Mouse (Mus musculus) frontal cortex, adult 2 months (tissue): ENCODE measurements at regions not wholly inside any gene's neighbourhood (a gene's known extent, or its start where the extent isn't known, plus 50 kb on each side); places are given as distances from the start of the nearest gene placed in this dataset.

Source experiments
- DNase-seq, 2 experiments: peaks; one replicate each; pipeline ENCODE4 v3.0.0; 2022; ENCODE audit warnings: low spot score in 1 of 2; ENCODE audit errors: extremely low spot score in 1 of 2

DNA sequence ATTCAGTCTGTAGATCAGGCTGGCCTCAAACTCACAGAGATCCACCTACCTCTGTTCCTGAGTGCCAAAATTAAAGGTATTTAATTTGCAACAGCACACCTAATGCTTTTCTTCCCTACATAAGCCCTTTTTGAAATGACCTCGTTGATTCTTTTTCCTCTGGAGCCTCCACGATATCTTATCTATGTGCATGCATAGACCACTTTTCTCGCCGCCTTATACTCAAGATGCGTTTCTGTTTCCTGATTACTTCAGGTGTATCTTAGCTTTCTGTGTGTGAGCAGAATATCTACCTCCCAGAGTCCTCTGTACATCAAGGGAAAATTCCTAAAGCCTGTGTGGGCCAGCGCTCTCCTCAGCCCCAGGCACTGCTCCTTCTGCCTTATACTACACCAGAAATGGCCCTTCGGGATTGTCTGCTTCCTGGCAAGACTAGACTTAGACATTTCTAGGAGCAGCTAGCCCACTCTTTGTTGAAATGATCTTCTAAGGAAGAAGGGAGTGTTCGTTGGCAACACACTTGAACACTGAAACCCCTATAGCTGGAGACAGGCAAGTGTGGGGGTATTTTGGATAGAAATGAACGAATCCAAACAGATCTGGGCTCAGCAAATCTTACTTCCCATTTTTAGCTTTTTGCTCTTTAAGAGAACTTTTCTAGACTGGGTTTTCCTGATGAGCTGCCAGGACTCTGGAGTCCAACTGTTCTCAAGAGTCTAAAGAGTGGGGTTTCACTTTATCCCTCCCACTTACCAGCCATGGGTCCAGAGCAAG, 54.0 kb upstream of the Rbm15 start:
- DNase-seq: peak in 1 of 2 experiments; percentile 28

DNA sequence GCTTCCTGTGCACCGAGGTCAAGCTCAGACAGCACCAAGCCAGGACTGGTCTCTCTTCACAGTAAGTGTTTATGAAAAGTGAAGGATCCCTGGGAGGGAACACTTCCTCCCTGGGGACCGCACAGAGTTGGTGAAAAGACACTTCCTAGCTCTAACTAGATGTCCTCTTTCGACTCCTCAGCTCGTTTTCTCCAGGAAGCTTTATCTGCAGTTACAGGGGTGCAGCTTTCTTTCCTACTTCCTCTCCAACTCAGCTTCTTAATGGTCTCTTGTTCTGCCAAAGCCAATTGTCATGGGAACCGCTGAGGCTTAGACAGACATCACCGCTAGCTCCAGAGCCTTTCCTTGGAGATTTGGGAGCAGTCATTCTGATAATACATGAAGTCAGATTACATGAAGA, 53.0 kb upstream of the Rbm15 start:
- DNase-seq: no peak
